Mouse (Mus musculus): ENCODE data around the gene Arid5a. TPM values are rescaled to one million over a fixed set of nuclear protein-coding genes. Genes with fewer than 3 reads are reported as not detected.

The Arid5a gene
- polyA plus RNA-seq, 1 experiment: 11.3 TPM

- no peaks in the 10 kb centered on the region for H3K4me1 ChIP-seq (ENCODE audit: control insufficient read depth, insufficient read depth, low read length)
- H3K4me3 ChIP-seq (ENCODE audit: insufficient read depth, low read length): no peak overlapping the region
- H3K27ac ChIP-seq (ENCODE audit: insufficient read depth, low read length): no peak overlapping the region
- TF ChIP-seq CTCF (IDR thresholded peaks at IDR 0.05; ENCODE audit: extremely low read depth, insufficient read depth, low read length) (no peak), POLR2A (IDR thresholded peaks at IDR 0.05; ENCODE audit: extremely low read depth, insufficient read depth, low read length) (no peak)
These were observed 36.9 kb upstream of the Arid5a start for GRCm38 (mm10) chr1:36270666-36271065.

- TF ChIP-seq POLR2A (IDR thresholded peaks at IDR 0.05; ENCODE audit: extremely low read depth, insufficient read depth, low read length) (no peak), CTCF (IDR thresholded peaks at IDR 0.05; ENCODE audit: extremely low read depth, insufficient read depth, low read length) (no peak)
- no peak overlapping the region for H3K27ac ChIP-seq (ENCODE audit: insufficient read depth, low read length)
These were observed 35.9 kb upstream of the Arid5a start for GRCm38 (mm10) chr1:36271516-36272230.

GRCm38 (mm10) chr1:36272546-36272945 lies 35.0 kb upstream of the Arid5a start:
- no peaks in the 10 kb centered on the region for H3K4me1 ChIP-seq (ENCODE audit: control insufficient read depth, insufficient read depth, low read length)
- no peak overlapping the region for H3K27ac ChIP-seq (ENCODE audit: insufficient read depth, low read length)
- H3K4me3 ChIP-seq (ENCODE audit: insufficient read depth, low read length): no peak overlapping the region
- no peak for TF ChIP-seq POLR2A (IDR thresholded peaks at IDR 0.05; ENCODE audit: extremely low read depth, insufficient read depth, low read length)
- no peak for TF ChIP-seq CTCF (IDR thresholded peaks at IDR 0.05; ENCODE audit: extremely low read depth, insufficient read depth, low read length)

More at GRCm38 (mm10) chr1:36271516-36272230, 35.9 kb upstream of the Arid5a start:
- Histone ChIP-seq H3K4me1 (ENCODE audit: control insufficient read depth, insufficient read depth, low read length) (no peaks in the 10 kb centered on the region), H3K4me3 (ENCODE audit: insufficient read depth, low read length) (no peak overlapping the region)

- no peak overlapping the region for H3K4me3 ChIP-seq (ENCODE audit: insufficient read depth, low read length)
- no peaks in the 10 kb centered on the region for H3K4me1 ChIP-seq (ENCODE audit: control insufficient read depth, insufficient read depth, low read length)
- H3K27ac ChIP-seq (ENCODE audit: insufficient read depth, low read length): no peak overlapping the region
- TF ChIP-seq POLR2A (IDR thresholded peaks at IDR 0.05; ENCODE audit: extremely low read depth, insufficient read depth, low read length) (no peak), CTCF (IDR thresholded peaks at IDR 0.05; ENCODE audit: extremely low read depth, insufficient read depth, low read length) (no peak)
These were observed 34.2 kb upstream of the Arid5a start for GRCm38 (mm10) chr1:36273288-36273687.

- Histone ChIP-seq H3K27ac (ENCODE audit: insufficient read depth, low read length) (no peak within 1 kb of the TSS), H3K4me1 (ENCODE audit: control insufficient read depth, insufficient read depth, low read length) (no peaks in the 10 kb centered on the region), H3K4me3 (ENCODE audit: insufficient read depth, low read length) (no peak within 1 kb of the TSS)
- TF ChIP-seq CTCF (IDR thresholded peaks at IDR 0.05; ENCODE audit: extremely low read depth, insufficient read depth, low read length) (no peak), POLR2A (IDR thresholded peaks at IDR 0.05; ENCODE audit: extremely low read depth, insufficient read depth, low read length) (no peak)
These were observed 33.1 kb upstream of the Arid5a start, which contains the start of gene Neurl3 for GRCm38 (mm10) chr1:36274455-36274854. Neurl3 (minus strand) TSS chr1:36274679.

DNA sequence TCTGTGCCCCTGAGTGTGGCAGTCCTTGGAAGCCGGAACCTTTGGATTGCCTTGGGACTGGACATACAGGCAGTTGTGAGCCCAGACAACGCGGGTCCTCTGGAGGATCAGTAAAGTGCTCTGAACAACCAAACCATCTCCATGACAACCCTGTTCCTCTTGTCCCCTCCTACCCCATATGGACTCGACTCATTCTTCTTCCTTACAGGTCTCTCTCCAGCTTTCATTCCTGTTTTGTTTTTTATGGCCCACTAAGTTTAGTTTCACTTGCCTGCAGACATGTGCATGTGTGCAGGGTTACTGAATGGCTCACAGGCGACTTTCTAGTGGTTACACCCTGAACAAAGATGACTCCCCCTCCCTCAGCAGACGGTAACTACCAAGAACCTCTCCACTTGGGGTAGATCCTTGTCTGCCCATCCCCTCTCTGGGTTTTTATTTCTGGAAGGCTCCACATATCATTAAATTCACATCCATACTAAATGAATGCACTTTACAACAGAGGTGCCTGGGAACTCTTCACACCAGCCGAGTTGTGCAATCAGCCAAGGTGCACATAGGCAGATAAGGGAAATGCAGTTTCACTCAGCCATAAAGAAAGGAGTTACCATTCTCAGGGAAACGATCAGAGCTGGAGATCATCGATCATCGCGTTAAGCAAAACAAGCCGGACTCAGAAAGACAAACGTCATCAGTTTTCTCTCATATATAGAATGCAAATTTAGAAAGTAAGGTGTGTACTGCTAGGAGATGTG lies 31.7 kb upstream of the Arid5a start:
- Histone ChIP-seq H3K4me1 (ENCODE audit: control insufficient read depth, insufficient read depth, low read length) (no peaks in the 10 kb centered on the region), H3K27ac (ENCODE audit: insufficient read depth, low read length) (no peak overlapping the region), H3K4me3 (ENCODE audit: insufficient read depth, low read length) (no peak overlapping the region)
- TF ChIP-seq POLR2A (IDR thresholded peaks at IDR 0.05; ENCODE audit: extremely low read depth, insufficient read depth, low read length) (no peak), CTCF (IDR thresholded peaks at IDR 0.05; ENCODE audit: extremely low read depth, insufficient read depth, low read length) (no peak)

GRCm38 (mm10) chr1:36277267-36278060 lies 30.1 kb upstream of the Arid5a start:
- no peak overlapping the region for H3K27ac ChIP-seq (ENCODE audit: insufficient read depth, low read length)
- H3K4me3 ChIP-seq (ENCODE audit: insufficient read depth, low read length): no peak overlapping the region
- no peaks in the 10 kb centered on the region for H3K4me1 ChIP-seq (ENCODE audit: control insufficient read depth, insufficient read depth, low read length)
- TF ChIP-seq POLR2A (IDR thresholded peaks at IDR 0.05; ENCODE audit: extremely low read depth, insufficient read depth, low read length): no peak
- peak; percentile 76 for TF ChIP-seq CTCF (IDR thresholded peaks at IDR 0.05; ENCODE audit: extremely low read depth, insufficient read depth, low read length)

DNA sequence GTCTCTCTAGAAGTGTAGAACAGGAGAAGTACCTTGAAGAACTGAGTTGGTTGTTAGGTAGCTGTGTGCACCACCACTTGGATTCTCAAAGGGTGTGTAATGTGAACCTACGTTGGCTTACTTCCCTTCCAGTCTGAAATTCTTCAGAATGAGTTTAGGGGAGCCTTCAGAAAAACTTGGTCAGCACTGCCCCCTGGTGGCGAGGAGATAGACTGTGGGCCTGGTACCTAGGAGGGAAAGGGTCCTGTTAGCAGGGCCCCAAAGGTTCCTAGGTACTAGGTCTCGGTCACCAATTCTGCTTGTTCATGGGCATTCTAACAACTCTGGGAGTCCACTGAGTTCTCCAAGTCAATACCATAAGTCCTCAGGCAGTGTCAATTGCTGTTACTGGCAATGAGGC lies 28.3 kb upstream of the Arid5a start:
- Histone ChIP-seq H3K27ac (ENCODE audit: insufficient read depth, low read length) (no peak overlapping the region), H3K4me1 (ENCODE audit: control insufficient read depth, insufficient read depth, low read length) (no peaks in the 10 kb centered on the region), H3K4me3 (ENCODE audit: insufficient read depth, low read length) (no peak overlapping the region)
- TF ChIP-seq POLR2A (IDR thresholded peaks at IDR 0.05; ENCODE audit: extremely low read depth, insufficient read depth, low read length): no peak
- TF ChIP-seq CTCF (IDR thresholded peaks at IDR 0.05; ENCODE audit: extremely low read depth, insufficient read depth, low read length): peak; percentile 82

- no peak overlapping the region for H3K4me3 ChIP-seq (ENCODE audit: insufficient read depth, low read length)
- H3K27ac ChIP-seq (ENCODE audit: insufficient read depth, low read length): no peak overlapping the region
- TF ChIP-seq CTCF (IDR thresholded peaks at IDR 0.05; ENCODE audit: extremely low read depth, insufficient read depth, low read length) (no peak), POLR2A (IDR thresholded peaks at IDR 0.05; ENCODE audit: extremely low read depth, insufficient read depth, low read length) (no peak)
- no peaks in the 10 kb centered on the region for H3K4me1 ChIP-seq (ENCODE audit: control insufficient read depth, insufficient read depth, low read length)
These were observed 26.6 kb upstream of the Arid5a start for GRCm38 (mm10) chr1:36280938-36281337.

All from cortical plate, adult 2 months (tissue).